Mouse (Mus musculus) CH12.LX (cell line): ENCODE measurements around the gene Gm8720. TPM values are rescaled to one million over a fixed set of nuclear protein-coding genes. Genes with fewer than 3 reads are reported as not detected.
"Not testable (repeated sequence)": the region's sequence is repeated elsewhere in the genome, so short reads cannot be mapped to it uniquely, and the experiment has no call there.

Source experiments
- DNase-seq: peaks from one replicate; pipeline ENCODE4 v3.0.0-alpha.2; 2013; ENCODE audit errors: extremely low read depth
- H3K27ac ChIP-seq: 2 replicates; pipeline ENCODE4 v1.5.1; 2012; ENCODE audit warnings: low read depth, mild to moderate bottlenecking, control low read depth, moderate library complexity; ENCODE audit not compliant: insufficient read depth
- H3K27me3 ChIP-seq: replicated peaks from 2 replicates; pipeline ENCODE3; 2012; ENCODE audit warnings: inconsistent platforms
- H3K36me3 ChIP-seq, 2 experiments: replicated peaks in 1 of 2; 2 replicates each; pipeline versions ENCODE3 to v1.6.1; 2012; ENCODE audit warnings: inconsistent platforms in 1 of 2, low read length in 1 of 2, mild to moderate bottlenecking in 1 of 2, mixed read lengths in 1 of 2, moderate library complexity in 1 of 2; ENCODE audit not compliant: control insufficient read depth in 1 of 2, insufficient read depth in 1 of 2
- H3K4me1 ChIP-seq, 2 experiments: 2 replicates each; pipeline ENCODE4 v1.6.1; 2012; ENCODE audit warnings: inconsistent platforms in 1 of 2, moderate library complexity in 1 of 2; ENCODE audit not compliant: insufficient read depth in 2 of 2, control insufficient read depth in 1 of 2
- H3K4me2 ChIP-seq: 2 replicates; pipeline ENCODE4 v1.6.1; 2012; ENCODE audit warnings: low read depth, mild to moderate bottlenecking, control low read depth; ENCODE audit not compliant: poor library complexity, insufficient read depth, severe bottlenecking
- H3K4me3 ChIP-seq, 3 experiments: fragments of 150-350 bp in 1 of 3; sonication (generic) in 1 of 3; replicated peaks in 1 of 3; 2 replicates each; pipeline versions ENCODE3 to v1.5.1; 2011 to 2012; ENCODE audit warnings: low read depth in 2 of 3, low read length in 2 of 3, mild to moderate bottlenecking in 2 of 3, moderate library complexity in 2 of 3, control low read depth in 1 of 3, improper control_type of control experiment in 1 of 3, inconsistent platforms in 1 of 3, mixed read lengths in 1 of 3; ENCODE audit not compliant: poor library complexity in 1 of 3
- H3K79me2 ChIP-seq: replicated peaks from 2 replicates; pipeline ENCODE4 v1.6.1; 2012; ENCODE audit warnings: mild to moderate bottlenecking, moderate library complexity; ENCODE audit not compliant: control insufficient read depth, poor library complexity, insufficient read depth, severe bottlenecking; ENCODE audit errors: extremely low read depth
- H3K9ac ChIP-seq: 2 replicates; pipeline ENCODE4 v1.6.1; 2012; ENCODE audit warnings: low read depth, mild to moderate bottlenecking, control low read depth, moderate library complexity; ENCODE audit not compliant: insufficient read depth
- H3K9me3 ChIP-seq: replicated peaks from 2 replicates; pipeline ENCODE3; 2012; ENCODE audit warnings: low read length, inconsistent platforms, mixed read lengths
- dilution Hi-C: fragments of 300-500 bp; cut with MboI; formaldehyde crosslinking; loops from 2 replicates; pipeline ENCODE4 v1.14.3; 2020; ENCODE audit warnings: low sequenced_read_pairs; ENCODE audit not compliant: extremely low pct_unique_long_range_greater_than_20kb, extremely low pct_ligation_motif_present
- in situ Hi-C: fragments of 300-500 bp; cut with MboI; formaldehyde crosslinking; loops from 3 replicates; pipeline ENCODE4 v1.14.3; 2019; ENCODE audit warnings: low sequenced_read_pairs, low pct_ligation_motif_present, low pct_unique_long_range_greater_than_20kb, mixed read lengths
- polyA plus RNA-seq: library from polyadenylated mRNA; unstranded; fragments of >175 nt; gene quantifications from 2 replicates; pipeline ENCODE4 v1.2.1, GENCODE M21; 2012; ENCODE audit warnings: low read depth; ENCODE audit not compliant: insufficient read length
- total RNA-seq, 2 experiments: library from RNA; depleted of rRNA; stranded (reverse); fragments of 300-350 nt in 1 of 2; fragments of >200 nt in 1 of 2; gene quantifications; 2 replicates each; pipeline ENCODE4 v1.2.3; 2012 to 2014

The Gm8720 gene
- total RNA-seq (2012; rRNA removed) (not detected in 2 replicates), total RNA-seq (2014; rRNA removed) (not detected in 2 replicates), polyA plus RNA-seq (not detected in 2 replicates)

DNA sequence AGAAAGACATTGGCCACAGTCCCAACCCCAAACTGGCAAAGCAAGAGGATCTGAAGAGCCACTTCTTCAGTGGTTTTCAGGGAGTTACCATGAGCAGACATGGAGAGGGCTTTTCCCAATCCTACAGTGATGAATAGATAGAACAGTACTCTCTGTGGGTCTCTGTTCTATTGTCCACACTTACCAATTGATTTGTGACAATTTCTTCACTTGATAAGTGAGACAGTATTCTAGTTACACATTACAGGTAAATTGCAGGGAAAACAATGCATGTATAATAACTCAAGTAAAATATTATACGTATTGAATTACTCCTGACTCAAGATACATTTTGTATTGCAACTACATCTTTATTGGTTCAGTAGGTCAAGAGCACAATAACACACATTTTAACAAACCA, at the start of gene Gm8720:
Gene Gm8720 (minus strand): TSS at position 101 of the 400 bp plus-strand sequence.
- H3K4me3 ChIP-seq, H3K9me3 ChIP-seq, dilution Hi-C loops, H3K27ac ChIP-seq, H3K79me2 ChIP-seq, DNase-seq, H3K4me2 ChIP-seq, in situ Hi-C loops, H3K27me3 ChIP-seq, H3K4me1 ChIP-seq, H3K36me3 ChIP-seq, H3K9ac ChIP-seq: not testable (repeated sequence)

DNA sequence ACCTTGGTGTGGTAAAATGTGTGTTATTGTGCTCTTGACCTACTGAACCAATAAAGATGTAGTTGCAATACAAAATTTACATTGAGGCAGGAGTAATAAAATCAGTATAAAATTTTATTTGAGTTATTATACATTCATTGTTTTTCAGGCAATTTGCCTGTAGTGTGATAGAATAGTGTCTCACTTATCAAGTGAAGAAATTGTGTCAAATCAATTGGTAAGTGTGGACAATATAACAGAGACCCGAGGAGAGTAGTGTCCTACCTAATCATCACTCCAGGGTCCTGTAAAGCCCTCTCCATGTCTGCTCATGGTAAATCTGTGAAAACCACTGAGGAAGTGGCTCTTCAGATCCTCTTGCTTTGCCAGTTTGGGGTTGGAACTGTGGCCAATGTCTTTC, 12.0 kb downstream of the Gm8720 start, which contains the start of gene Vmn1r163:
Gene Vmn1r163 (plus strand): TSS at position 301 of the 400 bp plus-strand sequence.
- H3K4me3 ChIP-seq, H3K27me3 ChIP-seq, H3K4me1 ChIP-seq, H3K79me2 ChIP-seq, H3K36me3 ChIP-seq, in situ Hi-C loops, H3K9me3 ChIP-seq, dilution Hi-C loops, H3K4me2 ChIP-seq, H3K9ac ChIP-seq, DNase-seq, H3K27ac ChIP-seq: not testable (repeated sequence)

DNA sequence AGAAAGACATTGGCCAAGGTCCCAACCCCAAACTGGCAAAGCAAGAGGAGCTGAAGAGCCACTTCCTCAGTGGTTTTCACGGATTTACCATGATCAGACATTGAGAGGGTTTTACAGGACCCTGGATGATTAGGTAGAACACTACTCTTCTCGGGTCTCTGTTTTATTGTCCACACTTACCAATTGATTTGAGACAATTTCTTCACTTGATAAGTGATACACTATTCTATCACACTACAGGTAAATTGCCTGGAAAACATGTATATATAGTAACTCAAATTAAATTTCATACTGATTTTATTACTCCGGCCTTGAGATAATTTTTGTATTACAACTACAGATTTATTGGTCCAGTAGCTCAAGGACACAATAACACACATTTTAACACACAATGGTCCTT, 47.4 kb downstream of the Gm8720 start, which contains the start of gene Gm4216:
Gene Gm4216 (minus strand): TSS at position 101 of the 400 bp plus-strand sequence.
- DNase-seq, H3K4me2 ChIP-seq, H3K9ac ChIP-seq, H3K9me3 ChIP-seq, H3K79me2 ChIP-seq, dilution Hi-C loops, H3K27ac ChIP-seq, H3K27me3 ChIP-seq, H3K36me3 ChIP-seq, H3K4me3 ChIP-seq, H3K4me1 ChIP-seq, in situ Hi-C loops: not testable (repeated sequence)

Other genes starting within 250 kb of the Gm8720 start
- not detected in 2 replicates for gene Vmn1r159, start 223.9 kb downstream of the Gm8720 start, total RNA-seq (2012; rRNA removed)
- gene Vmn1r159, start 223.9 kb downstream of the Gm8720 start, total RNA-seq (2014; rRNA removed): not detected in 2 replicates
- not detected in 2 replicates for gene Vmn1r159, start 223.9 kb downstream of the Gm8720 start, polyA plus RNA-seq
- not detected in 2 replicates for gene Vmn1r160, start 196.2 kb downstream of the Gm8720 start, total RNA-seq (2012; rRNA removed)
- not detected in 2 replicates for gene Vmn1r160, start 196.2 kb downstream of the Gm8720 start, total RNA-seq (2014; rRNA removed)
- not detected in 2 replicates for gene Vmn1r160, start 196.2 kb downstream of the Gm8720 start, polyA plus RNA-seq
- gene Gm4214, start 82.8 kb downstream of the Gm8720 start, total RNA-seq (2012; rRNA removed): not detected in 2 replicates
- gene Gm4214, start 82.8 kb downstream of the Gm8720 start, total RNA-seq (2014; rRNA removed): not detected in 2 replicates
- gene Gm4214, start 82.8 kb downstream of the Gm8720 start, polyA plus RNA-seq: not detected in 2 replicates
- not detected in 2 replicates for gene Gm4216, start 47.5 kb downstream of the Gm8720 start, total RNA-seq (2012; rRNA removed)
- not detected in 2 replicates for gene Gm4216, start 47.5 kb downstream of the Gm8720 start, total RNA-seq (2014; rRNA removed)
- gene Gm4216, start 47.5 kb downstream of the Gm8720 start, polyA plus RNA-seq: not detected in 2 replicates
- gene Vmn1r163, start 11.9 kb downstream of the Gm8720 start, total RNA-seq (2012; rRNA removed): not detected in 2 replicates
- gene Vmn1r163, start 11.9 kb downstream of the Gm8720 start, total RNA-seq (2014; rRNA removed): not detected in 2 replicates
- gene Vmn1r163, start 11.9 kb downstream of the Gm8720 start, polyA plus RNA-seq: not detected in 2 replicates
- gene Gm10662, start 77.0 kb upstream of the Gm8720 start, total RNA-seq (2012; rRNA removed): not detected in 2 replicates
- not detected in 2 replicates for gene Gm10662, start 77.0 kb upstream of the Gm8720 start, total RNA-seq (2014; rRNA removed)
- gene Gm10662, start 77.0 kb upstream of the Gm8720 start, polyA plus RNA-seq: not detected in 2 replicates
- gene Vmn1r165, start 149.9 kb upstream of the Gm8720 start, total RNA-seq (2012; rRNA removed): not detected in 2 replicates
- not detected in 2 replicates for gene Vmn1r165, start 149.9 kb upstream of the Gm8720 start, total RNA-seq (2014; rRNA removed)
- not detected in 2 replicates for gene Vmn1r165, start 149.9 kb upstream of the Gm8720 start, polyA plus RNA-seq
- not detected in 2 replicates for gene Vmn1r166, start 184.2 kb upstream of the Gm8720 start, total RNA-seq (2012; rRNA removed)
- gene Vmn1r166, start 184.2 kb upstream of the Gm8720 start, total RNA-seq (2014; rRNA removed): not detected in 2 replicates
- not detected in 2 replicates for gene Vmn1r166, start 184.2 kb upstream of the Gm8720 start, polyA plus RNA-seq
- gene Gm6902, start 211.4 kb upstream of the Gm8720 start, total RNA-seq (2012; rRNA removed): not detected in 2 replicates
- gene Gm6902, start 211.4 kb upstream of the Gm8720 start, total RNA-seq (2014; rRNA removed): not detected in 2 replicates
- not detected in 2 replicates for gene Gm6902, start 211.4 kb upstream of the Gm8720 start, polyA plus RNA-seq
- not detected in 2 replicates for gene Nlrp4e, start 233.7 kb upstream of the Gm8720 start, total RNA-seq (2012; rRNA removed)
- not detected in 2 replicates for gene Nlrp4e, start 233.7 kb upstream of the Gm8720 start, total RNA-seq (2014; rRNA removed)
- not detected in 2 replicates for gene Nlrp4e, start 233.7 kb upstream of the Gm8720 start, polyA plus RNA-seq